Mouse (Mus musculus) kidney, postnatal 10 days (tissue): Measurements from ENCODE around the gene Efcab9.
"Not testable (repeated sequence)": the region's sequence is repeated elsewhere in the genome, so short reads cannot be mapped to it uniquely, and the experiment has no call there.

ENCODE experiments used
- DNase-seq: peaks from one replicate; pipeline ENCODE4 v3.0.0; 2021; ENCODE audit warnings: mixed read lengths

Efcab9 gene

GRCm38 (mm10) chr11:32535646-32536045 is 3.8 kb upstream of the Efcab9 start:
- no peak for DNase-seq

- DNase-seq: peak; percentile 38
These were observed 2.7 kb upstream of the Efcab9 start for GRCm38 (mm10) chr11:32534453-32535075.

GRCm38 (mm10) chr11:32533482-32534261 is 1.8 kb upstream of the Efcab9 start:
- DNase-seq: peak; percentile 74

GRCm38 (mm10) chr11:32532765-32533481 is 1.0 kb upstream of the Efcab9 start, which contains the start of gene Stk10:
TSS of gene Stk10 (plus strand) at chr11:32533305.
- DNase-seq: peak; percentile 95

GRCm38 (mm10) chr11:32530151-32530550 is 1.7 kb downstream of the Efcab9 start:
- no peak for DNase-seq

GRCm38 (mm10) chr11:32527006-32527405 is 4.9 kb downstream of the Efcab9 start:
- DNase-seq: no peak

- DNase-seq: no peak
These were observed 7.6 kb downstream of the Efcab9 start for GRCm38 (mm10) chr11:32524122-32524920.

GRCm38 (mm10) chr11:32521246-32521645 is 10.6 kb downstream of the Efcab9 start:
- DNase-seq: no peak

GRCm38 (mm10) chr11:32519354-32519753 is 12.5 kb downstream of the Efcab9 start:
- DNase-seq: no peak

GRCm38 (mm10) chr11:32518770-32519169 is 13.1 kb downstream of the Efcab9 start:
- no peak for DNase-seq

GRCm38 (mm10) chr11:32516916-32517712 is 14.8 kb downstream of the Efcab9 start:
- DNase-seq: no peak

GRCm38 (mm10) chr11:32516091-32516490 is 15.8 kb downstream of the Efcab9 start:
- DNase-seq: no peak

- not testable (repeated sequence) for DNase-seq
These were observed 17.0 kb downstream of the Efcab9 start for GRCm38 (mm10) chr11:32514853-32515252.

- DNase-seq: no peak
These were observed 21.0 kb downstream of the Efcab9 start for GRCm38 (mm10) chr11:32510930-32511329.

- no peak for DNase-seq
These were observed 26.7 kb downstream of the Efcab9 start for GRCm38 (mm10) chr11:32505091-32505739.

- DNase-seq: no peak
These were observed 28.2 kb downstream of the Efcab9 start for GRCm38 (mm10) chr11:32503711-32504110.

GRCm38 (mm10) chr11:32499931-32500330 is 31.9 kb downstream of the Efcab9 start:
- DNase-seq: peak; percentile 38

- DNase-seq: peak; percentile 79
These were observed 32.9 kb downstream of the Efcab9 start for GRCm38 (mm10) chr11:32498757-32499535.

GRCm38 (mm10) chr11:32495283-32495682 is 36.6 kb downstream of the Efcab9 start:
- no peak for DNase-seq

- DNase-seq: no peak
These were observed 38.6 kb downstream of the Efcab9 start for GRCm38 (mm10) chr11:32493312-32493711.
